Mouse (Mus musculus): ENCODE results near the gene Hibadh. TPM values are rescaled to one million over a fixed set of nuclear protein-coding genes. Genes with fewer than 3 reads are reported as not detected.

Gene Hibadh
- polyA plus RNA-seq, 1 experiment = 41.2 TPM

GRCm38 (mm10) chr6:52542464-52542863, 97.7 kb downstream of the Hibadh start:
- no peak overlapping the region for H3K4me3 ChIP-seq (ENCODE audit: insufficient read depth, low read length)
- H3K4me1 ChIP-seq (ENCODE audit: control insufficient read depth, insufficient read depth, low read length) = peaks cover 2% of the 10 kb centered on the region; the same call in 1 of the 2 replicates
- TF ChIP-seq CTCF (IDR thresholded peaks at IDR 0.05; ENCODE audit: low read depth, low read length) (no peak), POLR2A (IDR thresholded peaks at IDR 0.05; ENCODE audit: borderline replicate concordance, low read depth, low read length) (no peak)
- H3K27ac ChIP-seq (ENCODE audit: insufficient read depth, low read depth, low read length) = no peak overlapping the region

DNA sequence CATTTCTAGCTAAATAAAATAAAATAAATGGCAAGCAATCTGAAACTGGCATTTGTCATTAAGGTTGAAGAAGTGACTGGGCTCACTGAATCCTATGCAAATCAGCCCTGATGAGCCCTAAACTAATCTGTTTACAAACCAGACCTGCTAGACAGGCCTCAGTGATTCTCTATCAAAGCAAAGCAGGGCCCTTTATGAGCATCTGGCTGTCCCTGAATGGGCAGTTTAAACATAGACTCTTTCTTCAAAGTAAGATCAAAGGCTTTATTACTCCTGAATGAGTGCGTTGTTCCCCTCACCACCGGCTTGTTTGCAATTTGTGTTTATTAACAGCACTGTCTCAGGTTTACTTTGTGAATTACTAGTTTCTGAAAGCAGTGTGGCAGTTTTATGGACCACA, 100.3 kb downstream of the Hibadh start:
- no peak for TF ChIP-seq POLR2A (IDR thresholded peaks at IDR 0.05; ENCODE audit: borderline replicate concordance, low read depth, low read length)
- TF ChIP-seq CTCF (IDR thresholded peaks at IDR 0.05; ENCODE audit: low read depth, low read length) = no peak
- peaks cover 2% of the 10 kb centered on the region; the same call in 1 of the 2 replicates for H3K4me1 ChIP-seq (ENCODE audit: control insufficient read depth, insufficient read depth, low read length)
- H3K27ac ChIP-seq (ENCODE audit: insufficient read depth, low read depth, low read length) = no peak overlapping the region
- H3K4me3 ChIP-seq (ENCODE audit: insufficient read depth, low read length) = no peak overlapping the region

GRCm38 (mm10) chr6:52535072-52535704, 105.0 kb downstream of the Hibadh start:
- TF ChIP-seq CTCF (IDR thresholded peaks at IDR 0.05; ENCODE audit: low read depth, low read length) = no peak
- TF ChIP-seq POLR2A (IDR thresholded peaks at IDR 0.05; ENCODE audit: borderline replicate concordance, low read depth, low read length) = no peak
- H3K4me1 ChIP-seq (ENCODE audit: control insufficient read depth, insufficient read depth, low read length) = no peaks in the 10 kb centered on the region
- H3K4me3 ChIP-seq (ENCODE audit: insufficient read depth, low read length) = no peak overlapping the region
- no peak overlapping the region for H3K27ac ChIP-seq (ENCODE audit: insufficient read depth, low read depth, low read length)

DNA sequence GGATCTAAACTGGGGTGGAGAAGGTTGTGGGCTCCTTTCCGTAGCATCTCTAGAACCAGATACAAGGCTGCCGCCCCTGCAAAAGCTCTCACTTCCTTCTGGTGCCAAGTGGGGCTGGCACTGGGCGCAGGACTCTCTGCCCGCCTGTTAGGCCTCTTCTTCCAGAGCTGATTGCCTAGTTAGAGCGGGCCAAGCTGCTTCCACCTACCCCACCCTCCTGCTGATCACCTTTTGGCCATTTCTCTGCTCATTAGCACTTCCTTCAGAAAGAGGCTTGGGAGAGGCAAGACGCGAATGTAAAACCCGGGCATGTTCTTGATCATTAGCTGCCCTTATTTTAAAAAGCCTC, 108.1 kb downstream of the Hibadh start:
- H3K27ac ChIP-seq (ENCODE audit: insufficient read depth, low read depth, low read length) = no peak overlapping the region
- H3K4me3 ChIP-seq (ENCODE audit: insufficient read depth, low read length) = no peak overlapping the region
- no peak for TF ChIP-seq CTCF (IDR thresholded peaks at IDR 0.05; ENCODE audit: low read depth, low read length)
- TF ChIP-seq POLR2A (IDR thresholded peaks at IDR 0.05; ENCODE audit: borderline replicate concordance, low read depth, low read length) = no peak

DNA sequence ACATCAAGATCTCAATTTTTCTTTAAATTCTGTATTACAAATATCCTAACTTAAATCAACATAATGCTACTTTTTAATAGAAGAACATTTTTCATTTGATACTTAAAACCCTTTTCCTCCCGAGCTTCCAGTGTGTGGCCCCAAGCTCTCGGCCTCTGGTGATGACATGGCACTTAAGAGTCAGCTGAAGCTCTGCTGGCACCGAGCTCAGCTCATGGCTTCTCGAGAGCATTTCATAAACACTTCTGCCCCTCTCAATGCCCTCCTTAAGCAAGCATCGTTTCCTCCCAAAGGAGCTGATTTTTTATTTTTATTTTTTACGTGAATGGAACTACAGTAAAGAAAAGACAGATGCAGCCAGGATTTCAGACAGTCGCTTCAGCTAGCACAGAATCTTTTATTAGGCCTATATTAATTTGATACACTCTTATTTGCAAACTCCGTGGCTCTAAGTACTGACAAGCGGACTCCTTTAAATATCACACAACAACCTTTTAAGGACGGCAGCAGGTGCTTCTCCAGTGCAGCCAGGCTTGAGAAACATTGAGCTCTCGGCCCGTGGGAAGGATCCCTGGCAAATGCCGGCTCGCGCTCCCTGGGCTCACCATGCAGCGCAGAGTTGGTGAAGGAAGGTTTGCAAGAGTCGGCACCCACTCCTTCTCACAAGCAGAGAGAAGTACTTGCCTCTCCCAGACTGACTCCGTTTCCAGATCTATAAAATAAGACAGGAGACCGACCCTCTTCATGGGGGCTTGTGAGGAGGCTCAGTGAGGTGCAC, 108.6 kb downstream of the Hibadh start:
- no peak for TF ChIP-seq POLR2A (IDR thresholded peaks at IDR 0.05; ENCODE audit: borderline replicate concordance, low read depth, low read length)
- TF ChIP-seq CTCF (IDR thresholded peaks at IDR 0.05; ENCODE audit: low read depth, low read length) = no peak
- Histone ChIP-seq H3K27ac (ENCODE audit: insufficient read depth, low read depth, low read length) (no peak overlapping the region), H3K4me1 (ENCODE audit: control insufficient read depth, insufficient read depth, low read length) (peaks cover 7% of the 10 kb centered on the region), H3K4me3 (ENCODE audit: insufficient read depth, low read length) (no peak overlapping the region)

More for the DNA sequence above, 108.1 kb downstream of the Hibadh start:
- peaks cover 7% of the 10 kb centered on the region for H3K4me1 ChIP-seq (ENCODE audit: control insufficient read depth, insufficient read depth, low read length)

- TF ChIP-seq POLR2A (IDR thresholded peaks at IDR 0.05; ENCODE audit: borderline replicate concordance, low read depth, low read length) (no peak), CTCF (IDR thresholded peaks at IDR 0.05; ENCODE audit: low read depth, low read length) (no peak)
- Histone ChIP-seq H3K4me3 (ENCODE audit: insufficient read depth, low read length) (no peak overlapping the region), H3K27ac (ENCODE audit: insufficient read depth, low read depth, low read length) (no peak overlapping the region), H3K4me1 (ENCODE audit: control insufficient read depth, insufficient read depth, low read length) (peaks cover 7% of the 10 kb centered on the region)
Measured at GRCm38 (mm10) chr6:52530861-52531260, 109.3 kb downstream of the Hibadh start.

DNA sequence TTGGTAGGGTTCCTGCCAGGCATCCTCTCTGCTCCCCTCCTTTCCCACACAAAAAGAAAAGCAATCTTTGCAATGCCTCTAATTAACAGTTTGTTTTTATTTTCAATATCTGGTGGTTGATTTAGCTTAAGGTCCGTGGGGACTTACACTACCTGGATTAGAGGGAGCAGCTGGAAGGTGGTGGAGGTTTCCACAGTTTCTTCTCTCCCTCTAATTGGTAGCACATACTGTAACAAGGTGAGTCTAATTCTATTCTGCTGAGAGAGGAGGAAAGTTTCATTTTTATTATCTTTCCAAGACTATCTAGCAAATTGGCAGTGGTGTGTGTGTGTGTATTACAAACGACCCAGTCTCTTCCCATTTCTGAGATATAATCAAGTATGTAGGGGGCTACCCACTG, 116.0 kb downstream of the Hibadh start:
- Histone ChIP-seq H3K27ac (ENCODE audit: insufficient read depth, low read depth, low read length) (no peak overlapping the region), H3K4me3 (ENCODE audit: insufficient read depth, low read length) (no peak overlapping the region), H3K4me1 (ENCODE audit: control insufficient read depth, insufficient read depth, low read length) (peaks cover 2% of the 10 kb centered on the region)
- no peak for TF ChIP-seq POLR2A (IDR thresholded peaks at IDR 0.05; ENCODE audit: borderline replicate concordance, low read depth, low read length)
- TF ChIP-seq CTCF (IDR thresholded peaks at IDR 0.05; ENCODE audit: low read depth, low read length) = no peak

DNA sequence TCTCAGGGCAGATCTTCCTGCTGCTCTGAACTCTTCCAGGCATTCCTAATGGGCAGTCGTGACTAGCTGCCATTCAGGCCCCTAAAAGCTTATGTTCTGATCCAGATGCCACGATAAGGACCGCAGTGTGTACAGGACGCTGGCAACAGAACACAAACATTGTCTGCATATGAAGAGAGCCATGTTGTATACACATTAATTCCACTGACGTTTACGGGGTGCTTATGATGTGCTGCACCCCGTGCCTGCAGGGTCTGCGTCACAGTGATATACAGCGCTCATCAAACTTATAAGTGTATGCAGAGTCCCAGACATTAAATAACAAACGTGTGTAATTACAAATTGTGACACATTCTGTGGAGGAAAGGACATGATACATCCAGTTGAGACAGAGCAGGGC, 121.5 kb downstream of the Hibadh start:
- no peak for TF ChIP-seq POLR2A (IDR thresholded peaks at IDR 0.05; ENCODE audit: borderline replicate concordance, low read depth, low read length)
- Histone ChIP-seq H3K27ac (ENCODE audit: insufficient read depth, low read depth, low read length) (no peak overlapping the region), H3K4me3 (ENCODE audit: insufficient read depth, low read length) (no peak overlapping the region), H3K4me1 (ENCODE audit: control insufficient read depth, insufficient read depth, low read length) (no peaks in the 10 kb centered on the region)

DNA sequence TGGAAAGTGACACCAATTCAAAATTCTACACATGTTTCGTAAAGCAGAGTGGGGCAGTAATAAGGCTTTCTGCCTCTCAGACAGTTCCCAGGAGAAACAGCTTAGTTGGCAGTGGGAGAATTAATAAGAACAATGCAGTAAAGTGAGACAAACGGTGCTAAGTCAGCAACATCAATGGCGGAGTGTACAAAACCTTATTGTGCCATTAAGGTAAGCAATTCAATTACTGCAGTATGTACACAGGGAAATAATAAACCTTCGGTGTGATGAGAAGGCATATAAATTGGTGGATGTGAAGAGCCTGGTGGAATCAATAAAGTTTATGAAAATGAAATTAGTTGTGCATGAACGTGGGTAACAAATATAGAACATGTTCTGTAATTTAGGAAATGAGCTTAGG, 122.9 kb downstream of the Hibadh start:
- no peak overlapping the region for H3K27ac ChIP-seq (ENCODE audit: insufficient read depth, low read depth, low read length)
- no peak overlapping the region for H3K4me3 ChIP-seq (ENCODE audit: insufficient read depth, low read length)
- no peaks in the 10 kb centered on the region for H3K4me1 ChIP-seq (ENCODE audit: control insufficient read depth, insufficient read depth, low read length)
- TF ChIP-seq POLR2A (IDR thresholded peaks at IDR 0.05; ENCODE audit: borderline replicate concordance, low read depth, low read length) = no peak
- no peak for TF ChIP-seq CTCF (IDR thresholded peaks at IDR 0.05; ENCODE audit: low read depth, low read length)

GRCm38 (mm10) chr6:52513876-52514405, 126.2 kb downstream of the Hibadh start:
- Histone ChIP-seq H3K27ac (ENCODE audit: insufficient read depth, low read depth, low read length) (no peak overlapping the region), H3K4me1 (ENCODE audit: control insufficient read depth, insufficient read depth, low read length) (no peaks in the 10 kb centered on the region), H3K4me3 (ENCODE audit: insufficient read depth, low read length) (no peak overlapping the region)
- TF ChIP-seq POLR2A (IDR thresholded peaks at IDR 0.05; ENCODE audit: borderline replicate concordance, low read depth, low read length) (no peak), CTCF (IDR thresholded peaks at IDR 0.05; ENCODE audit: low read depth, low read length) (no peak)
